Mouse (Mus musculus): ENCODE results near the gene Lta. TPM values are rescaled to one million over a fixed set of nuclear protein-coding genes. Genes with fewer than 3 reads are reported as not detected.

Lta gene
- total and polyA plus RNA-seq, 3 experiments = 0.24 TPM; not detected in 2

- no peaks in the 10 kb centered on the region for H3K27me3 ChIP-seq (ENCODE audit: control insufficient read depth in 1 of 2, insufficient read depth in 2 of 2, low read length in 2 of 2)
- H3K79me2 ChIP-seq (ENCODE audit: control insufficient read depth, insufficient read depth, low read length, poor library complexity) = peaks cover 58% of the 10 kb centered on the region
- peak overlapping the region; percentile 33 for H3K9ac ChIP-seq (ENCODE audit: control insufficient read depth, low read depth, low read length, poor library complexity, severe bottlenecking)
- TF ChIP-seq CHD2 (IDR thresholded peaks at IDR 0.05; ENCODE audit: low read length) (no peak), ZKSCAN1 (IDR thresholded peaks at IDR 0.05; ENCODE audit: low read depth, low read length) (no peak), CHD1 (IDR thresholded peaks at IDR 0.05; ENCODE audit: low read depth, low read length) (no peak), MXI1 (IDR thresholded peaks at IDR 0.05; ENCODE audit: low read depth, low read length) (no peak), ZC3H11A (IDR thresholded peaks at IDR 0.05; ENCODE audit: low read depth, low read length) (no peak), JUND (IDR thresholded peaks at IDR 0.05; ENCODE audit: low read depth, low read length) (no peak), GATA1 (IDR thresholded peaks at IDR 0.05; ENCODE audit: low read depth, low read length) (no peak), USF1 (IDR thresholded peaks at IDR 0.05; ENCODE audit: low read depth, low read length) (no peak), KAT2A (conservative IDR thresholded peaks at IDR 0.05; ENCODE audit: low read depth, low read length) (no peak), MAFK (IDR thresholded peaks at IDR 0.05; ENCODE audit: borderline replicate concordance, low read depth, low read length) (no peak), BHLHE40 (IDR thresholded peaks at IDR 0.05; ENCODE audit: borderline replicate concordance, low read depth, low read length) (no peak), TBP (IDR thresholded peaks at IDR 0.05; ENCODE audit: low read depth, low read length) (no peak), ELF1 (IDR thresholded peaks at IDR 0.05; ENCODE audit: low read depth, low read length) (no peak), RCOR1 (IDR thresholded peaks at IDR 0.05; ENCODE audit: low read depth, low read length) (no peak), POLR2AphosphoS2 (IDR thresholded peaks at IDR 0.05; ENCODE audit: low read length) (no peak), NRF1 (IDR thresholded peaks at IDR 0.05; ENCODE audit: insufficient read depth, low read depth, low read length, poor library complexity, severe bottlenecking) (no peak), MYC (IDR thresholded peaks at IDR 0.05; ENCODE audit: low read depth, low read length) (no peak), MAX (IDR thresholded peaks at IDR 0.05; ENCODE audit: low read length) (no peak), MYB (IDR thresholded peaks at IDR 0.05; ENCODE audit: low read depth, low read length) (no peak), HCFC1 (IDR thresholded peaks at IDR 0.05; ENCODE audit: low read depth, low read length) (no peak)
- no peak overlapping the region for H3K4me3 ChIP-seq (ENCODE audit: control insufficient read depth in 1 of 2, insufficient read depth in 1 of 2, low read depth in 2 of 2, low read length in 2 of 2)
- H3K9me3 ChIP-seq (replicated peaks; ENCODE audit: insufficient read depth, low read length) = no peaks in the 10 kb centered on the region
- no peak for DNase-seq (ENCODE audit: low read depth, low spot score)
- peaks cover 31 to 42% of the 10 kb centered on the region in 2 experiments for H3K36me3 ChIP-seq (ENCODE audit: control insufficient read depth in 1 of 2, insufficient read depth in 2 of 2, low read length in 2 of 2)
- H3K4me1 ChIP-seq (ENCODE audit: control insufficient read depth in 1 of 2, insufficient read depth in 2 of 2, low read length in 2 of 2) = peaks cover 5 to 28% of the 10 kb centered on the region in 2 experiments; a peak in 3 of 4 replicates
- H3K27ac ChIP-seq (ENCODE audit: control insufficient read depth, low read depth, low read length) = peak overlapping the region; percentile 17; the same call in 1 of the 2 replicates
Measured at GRCm38 (mm10) chr17:35244999-35245398, 39.8 kb upstream of the Lta start.

- peak; percentile 61 for DNase-seq (ENCODE audit: low read depth, low spot score)
- peak overlapping the region; percentile 96 for H3K9ac ChIP-seq (ENCODE audit: control insufficient read depth, low read depth, low read length, poor library complexity, severe bottlenecking)
- peaks cover 31 to 33% of the 10 kb centered on the region in 2 experiments for H3K36me3 ChIP-seq (ENCODE audit: control insufficient read depth in 1 of 2, insufficient read depth in 2 of 2, low read length in 2 of 2)
- TF ChIP-seq CHD2 (IDR thresholded peaks at IDR 0.05; ENCODE audit: low read length) = no peak
- TF ChIP-seq CHD1 (IDR thresholded peaks at IDR 0.05; ENCODE audit: low read depth, low read length) = peak; percentile 96
- peak; percentile 7; the same call in 1 of the 2 replicates for TF ChIP-seq MAX (IDR thresholded peaks at IDR 0.05; ENCODE audit: low read length)
- H3K9me3 ChIP-seq (replicated peaks; ENCODE audit: insufficient read depth, low read length) = no peaks in the 10 kb centered on the region
- H3K79me2 ChIP-seq (ENCODE audit: control insufficient read depth, insufficient read depth, low read length, poor library complexity) = peaks cover 57% of the 10 kb centered on the region
- H3K27me3 ChIP-seq (ENCODE audit: control insufficient read depth in 1 of 2, insufficient read depth in 2 of 2, low read length in 2 of 2) = no peaks in the 10 kb centered on the region
- H3K4me1 ChIP-seq (ENCODE audit: control insufficient read depth in 1 of 2, insufficient read depth in 2 of 2, low read length in 2 of 2) = peaks cover 5 to 28% of the 10 kb centered on the region in 2 experiments; a peak in 3 of 4 replicates
- H3K27ac ChIP-seq (ENCODE audit: control insufficient read depth, low read depth, low read length) = peak overlapping the region; percentile 94
- peak overlapping the region; percentile 79 to 95 for H3K4me3 ChIP-seq (ENCODE audit: control insufficient read depth in 1 of 2, insufficient read depth in 1 of 2, low read depth in 2 of 2, low read length in 2 of 2)
Measured at GRCm38 (mm10) chr17:35243086-35243485, 37.9 kb upstream of the Lta start.
